Mouse (Mus musculus): ENCODE measurements around the gene Dnase2b. TPM values are rescaled to one million over a fixed set of nuclear protein-coding genes. Genes with fewer than 3 reads are reported as not detected.

The Dnase2b gene
- polyA plus RNA-seq, 1 experiment: not detected

- Histone ChIP-seq H3K27ac (ENCODE audit: insufficient read depth, low read depth, low read length) (no peak overlapping the region), H3K4me3 (ENCODE audit: insufficient read depth, low read depth, low read length) (no peak overlapping the region), H3K4me1 (ENCODE audit: control insufficient read depth, insufficient read depth, low read length) (no peaks in the 10 kb centered on the region)
- 90% methylated on average over 6 of the region's 6 CpGs for WGBS
- TF ChIP-seq POLR2A (IDR thresholded peaks at IDR 0.05; ENCODE audit: insufficient read depth, low read depth, low read length) (no peak), CTCF (IDR thresholded peaks at IDR 0.05; ENCODE audit: insufficient read depth, low read depth, low read length) (no peak)
Measured at GRCm38 (mm10) chr3:146589523-146589922, 25.9 kb downstream of the Dnase2b start.

GRCm38 (mm10) chr3:146586616-146587015 lies 28.8 kb downstream of the Dnase2b start:
- 96% methylated on average over 14 of the region's 14 CpGs for WGBS
- Histone ChIP-seq H3K4me3 (ENCODE audit: insufficient read depth, low read depth, low read length) (no peak overlapping the region), H3K4me1 (ENCODE audit: control insufficient read depth, insufficient read depth, low read length) (no peaks in the 10 kb centered on the region), H3K27ac (ENCODE audit: insufficient read depth, low read depth, low read length) (no peak overlapping the region)
- no peak for TF ChIP-seq CTCF (IDR thresholded peaks at IDR 0.05; ENCODE audit: insufficient read depth, low read depth, low read length)
- no peak for TF ChIP-seq POLR2A (IDR thresholded peaks at IDR 0.05; ENCODE audit: insufficient read depth, low read depth, low read length)

- no peak overlapping the region for H3K27ac ChIP-seq (ENCODE audit: insufficient read depth, low read depth, low read length)
- no peak overlapping the region for H3K4me3 ChIP-seq (ENCODE audit: insufficient read depth, low read depth, low read length)
- TF ChIP-seq CTCF (IDR thresholded peaks at IDR 0.05; ENCODE audit: insufficient read depth, low read depth, low read length) (no peak), POLR2A (IDR thresholded peaks at IDR 0.05; ENCODE audit: insufficient read depth, low read depth, low read length) (no peak)
- H3K4me1 ChIP-seq (ENCODE audit: control insufficient read depth, insufficient read depth, low read length): no peaks in the 10 kb centered on the region
- 44% methylated on average over 5 of the region's 5 CpGs for WGBS
Measured at GRCm38 (mm10) chr3:146583908-146584307, 31.5 kb downstream of the Dnase2b start.

DNA sequence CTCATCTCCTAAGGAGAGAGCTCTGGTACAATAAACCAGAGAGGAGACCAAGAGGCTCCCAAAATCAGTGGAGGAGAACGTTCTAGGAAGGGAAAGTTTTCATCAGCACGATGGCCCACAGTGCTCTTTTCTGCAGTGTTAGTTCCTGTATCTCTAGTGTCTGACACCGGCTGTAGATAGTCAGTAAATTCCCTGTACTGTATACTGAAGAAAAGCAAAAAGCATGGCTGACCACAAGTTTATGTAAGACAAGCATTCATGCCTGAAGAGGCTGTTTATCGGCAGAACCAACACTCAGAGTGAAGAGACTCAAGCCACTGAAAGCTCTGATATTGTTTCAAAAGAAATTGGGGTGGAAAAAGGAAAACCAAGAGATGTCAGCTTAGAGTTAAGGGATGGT lies 31.9 kb downstream of the Dnase2b start:
- H3K4me3 ChIP-seq (ENCODE audit: insufficient read depth, low read depth, low read length): no peak overlapping the region
- WGBS: 81% methylated on average over 4 of the region's 4 CpGs
- TF ChIP-seq CTCF (IDR thresholded peaks at IDR 0.05; ENCODE audit: insufficient read depth, low read depth, low read length) (no peak), POLR2A (IDR thresholded peaks at IDR 0.05; ENCODE audit: insufficient read depth, low read depth, low read length) (no peak)
- no peaks in the 10 kb centered on the region for H3K4me1 ChIP-seq (ENCODE audit: control insufficient read depth, insufficient read depth, low read length)
- H3K27ac ChIP-seq (ENCODE audit: insufficient read depth, low read depth, low read length): no peak overlapping the region

DNA sequence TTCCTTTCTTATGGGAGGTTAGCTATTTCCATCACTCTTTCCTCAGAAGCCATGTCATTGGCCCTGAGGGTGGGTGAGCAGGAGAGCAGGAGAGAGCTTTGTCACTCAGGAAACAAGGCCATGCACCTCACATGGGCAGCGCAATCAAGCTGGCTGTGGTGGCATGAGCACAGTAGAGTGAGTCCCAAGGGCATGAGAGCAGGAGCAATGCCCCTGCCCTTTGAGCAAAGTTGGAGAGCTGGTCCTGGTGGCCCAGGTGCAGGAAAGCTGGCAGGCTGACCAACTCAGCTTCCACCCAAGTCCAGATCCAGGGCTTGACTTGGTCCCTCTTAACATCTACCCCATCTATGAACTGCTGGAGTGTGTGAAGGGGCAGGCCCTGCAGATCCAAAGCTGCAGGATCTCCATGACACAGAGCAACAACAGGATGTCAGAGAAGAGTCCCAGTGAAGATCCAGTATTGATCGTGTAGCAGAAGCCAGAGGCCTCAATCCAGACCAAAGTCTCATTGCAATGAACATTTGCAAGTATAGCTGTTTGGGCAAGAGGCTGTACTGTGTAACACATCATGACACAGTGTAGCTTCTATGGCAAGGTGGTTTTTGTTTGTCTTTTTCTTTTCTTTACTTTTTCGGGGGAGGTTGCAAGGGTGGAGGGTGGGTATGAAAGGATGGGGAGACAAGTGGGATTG lies 35.2 kb downstream of the Dnase2b start:
- WGBS: 94% methylated on average over 3 of the region's 3 CpGs
- no peak overlapping the region for H3K4me3 ChIP-seq (ENCODE audit: insufficient read depth, low read depth, low read length)
- no peak for TF ChIP-seq POLR2A (IDR thresholded peaks at IDR 0.05; ENCODE audit: insufficient read depth, low read depth, low read length)
- no peak for TF ChIP-seq CTCF (IDR thresholded peaks at IDR 0.05; ENCODE audit: insufficient read depth, low read depth, low read length)
- H3K27ac ChIP-seq (ENCODE audit: insufficient read depth, low read depth, low read length): no peak overlapping the region
- H3K4me1 ChIP-seq (ENCODE audit: control insufficient read depth, insufficient read depth, low read length): no peaks in the 10 kb centered on the region

GRCm38 (mm10) chr3:146577591-146577990 lies 37.8 kb downstream of the Dnase2b start:
- Histone ChIP-seq H3K27ac (ENCODE audit: insufficient read depth, low read depth, low read length) (no peak overlapping the region), H3K4me3 (ENCODE audit: insufficient read depth, low read depth, low read length) (no peak overlapping the region), H3K4me1 (ENCODE audit: control insufficient read depth, insufficient read depth, low read length) (no peaks in the 10 kb centered on the region)
- TF ChIP-seq POLR2A (IDR thresholded peaks at IDR 0.05; ENCODE audit: insufficient read depth, low read depth, low read length) (no peak), CTCF (IDR thresholded peaks at IDR 0.05; ENCODE audit: insufficient read depth, low read depth, low read length) (no peak)
- WGBS: 73% methylated on average over 2 of the region's 2 CpGs

- 54% methylated on average over 1 of the region's 1 CpGs for WGBS
- Histone ChIP-seq H3K4me3 (ENCODE audit: insufficient read depth, low read depth, low read length) (no peak overlapping the region), H3K4me1 (ENCODE audit: control insufficient read depth, insufficient read depth, low read length) (peaks cover 9% of the 10 kb centered on the region), H3K27ac (ENCODE audit: insufficient read depth, low read depth, low read length) (no peak overlapping the region)
- no peak for TF ChIP-seq POLR2A (IDR thresholded peaks at IDR 0.05; ENCODE audit: insufficient read depth, low read depth, low read length)
- no peak for TF ChIP-seq CTCF (IDR thresholded peaks at IDR 0.05; ENCODE audit: insufficient read depth, low read depth, low read length)
Measured at GRCm38 (mm10) chr3:146571341-146571740, 44.1 kb downstream of the Dnase2b start.

DNA sequence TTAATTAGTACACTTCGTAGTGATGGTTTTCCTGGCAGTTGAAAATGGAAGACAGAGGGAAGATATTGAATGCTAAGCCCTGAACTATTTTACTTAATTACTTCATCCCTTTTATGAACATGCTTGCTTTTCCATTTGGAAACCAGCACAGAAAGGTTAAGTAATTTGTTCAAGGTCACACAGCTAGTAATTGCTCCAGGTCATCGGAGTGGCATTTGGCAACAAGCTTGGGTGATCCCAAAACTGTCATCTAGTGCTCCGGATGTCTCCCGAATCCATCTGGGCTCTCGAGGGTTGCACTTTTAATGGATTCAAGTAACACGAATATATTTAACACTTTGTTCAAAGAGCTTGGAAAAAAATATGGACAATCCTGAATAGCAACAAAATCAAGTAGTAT lies 44.5 kb downstream of the Dnase2b start:
- WGBS: 69% methylated on average over 6 of the region's 6 CpGs
- no peak for TF ChIP-seq POLR2A (IDR thresholded peaks at IDR 0.05; ENCODE audit: insufficient read depth, low read depth, low read length)
- no peak for TF ChIP-seq CTCF (IDR thresholded peaks at IDR 0.05; ENCODE audit: insufficient read depth, low read depth, low read length)
- H3K4me3 ChIP-seq (ENCODE audit: insufficient read depth, low read depth, low read length): no peak overlapping the region
- no peak overlapping the region for H3K27ac ChIP-seq (ENCODE audit: insufficient read depth, low read depth, low read length)
- peaks cover 9% of the 10 kb centered on the region for H3K4me1 ChIP-seq (ENCODE audit: control insufficient read depth, insufficient read depth, low read length)

DNA sequence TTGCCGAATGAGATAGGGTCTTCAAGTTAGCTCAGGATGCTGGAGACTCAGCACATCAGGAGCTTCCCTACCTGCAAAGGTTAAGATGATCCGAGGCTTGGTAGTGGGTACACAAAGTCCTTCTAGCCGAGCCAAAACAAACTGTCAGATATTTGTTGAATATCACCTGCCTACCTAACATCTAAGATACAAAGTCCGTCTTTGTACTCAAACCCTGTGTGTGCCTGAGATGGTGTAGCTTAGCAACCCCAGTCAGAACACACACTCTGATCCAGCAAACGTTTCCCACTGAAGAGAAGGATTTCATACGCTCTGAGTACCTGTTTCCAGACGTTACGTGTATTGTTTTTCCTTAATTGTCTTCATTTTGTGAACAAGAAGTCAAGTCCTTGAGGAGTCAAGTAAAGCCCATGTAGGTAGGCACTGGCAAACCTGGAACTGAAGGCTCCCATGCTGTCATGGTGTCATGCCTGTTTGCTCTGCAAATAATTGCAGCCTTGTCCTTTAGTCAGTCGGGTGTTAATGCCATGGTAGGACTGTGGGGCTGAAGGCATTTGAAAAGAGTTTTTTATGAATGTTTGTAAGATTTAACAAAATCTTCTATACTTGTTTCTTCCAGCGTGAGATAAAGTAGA lies 45.1 kb downstream of the Dnase2b start, which contains the start of gene Uox:
TSS of gene Uox (plus strand) at position 279 of the 635 bp plus-strand sequence.
- 75% methylated on average over 10 of the region's 10 CpGs for WGBS
- H3K4me1 ChIP-seq (ENCODE audit: control insufficient read depth, insufficient read depth, low read length): peaks cover 9% of the 10 kb centered on the region
- no peak for TF ChIP-seq POLR2A (IDR thresholded peaks at IDR 0.05; ENCODE audit: insufficient read depth, low read depth, low read length)
- no peak for TF ChIP-seq CTCF (IDR thresholded peaks at IDR 0.05; ENCODE audit: insufficient read depth, low read depth, low read length)
- no peak within 1 kb of the TSS for H3K27ac ChIP-seq (ENCODE audit: insufficient read depth, low read depth, low read length)
- H3K4me3 ChIP-seq (ENCODE audit: insufficient read depth, low read depth, low read length): no peak within 1 kb of the TSS
